Mouse (Mus musculus): Measurements from ENCODE around the gene D10Wsu102e. TPM values are rescaled to one million over a fixed set of nuclear protein-coding genes. Genes with fewer than 3 reads are reported as not detected.
"Not testable (repeated sequence)": the region's sequence is repeated elsewhere in the genome, so short reads cannot be mapped to it uniquely, and the experiment has no call there.

D10Wsu102e gene
- total RNA-seq, 4 experiments from 2014 or later, result 2.8 to 4.0 (median 3.4) TPM

GRCm38 (mm10) chr10:83345693-83346358 lies 14.2 kb upstream of the D10Wsu102e start:
- DNase-seq (ENCODE audit: low spot score in 2 of 2), result no peak

DNA sequence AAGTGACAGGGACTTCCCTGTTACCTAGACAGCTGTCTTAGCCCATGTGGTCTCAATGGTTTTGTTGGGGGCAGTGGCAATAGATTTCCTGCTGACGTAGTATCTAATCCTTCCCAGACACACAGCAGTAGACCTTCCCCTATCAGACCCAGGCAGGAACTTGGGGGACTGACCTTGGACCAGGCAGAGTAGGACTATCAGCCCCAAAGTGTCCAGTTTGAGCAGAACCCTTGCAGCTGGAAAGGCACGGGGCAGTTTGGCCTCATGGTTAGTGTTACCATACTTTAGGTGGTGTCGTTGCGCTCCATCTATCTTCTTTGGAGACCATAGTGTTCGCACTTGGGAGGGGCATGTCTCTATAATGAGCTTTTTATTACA lies 13.7 kb upstream of the D10Wsu102e start:
- DNase-seq (ENCODE audit: low spot score in 2 of 2), result no peak

DNA sequence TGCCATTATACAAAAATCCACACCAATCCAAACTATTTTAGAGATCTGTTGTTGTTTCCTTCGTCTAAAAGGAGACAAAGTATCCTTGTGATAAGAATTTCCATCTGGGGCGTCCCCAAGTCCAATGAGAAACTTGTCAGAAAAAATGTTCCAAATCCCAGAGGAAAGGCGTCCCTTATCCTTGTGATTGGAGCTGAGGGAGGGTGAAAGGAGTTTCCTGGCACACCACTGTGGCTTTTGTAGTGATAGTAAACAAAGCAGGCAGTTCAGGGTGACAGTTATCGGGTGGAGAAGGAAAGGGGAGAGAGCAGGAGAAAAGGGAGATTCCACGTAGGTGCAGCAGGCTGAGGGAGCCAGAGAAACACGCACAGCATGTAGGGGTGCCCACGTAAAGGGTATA lies 12.5 kb upstream of the D10Wsu102e start:
- no peak for DNase-seq (ENCODE audit: low spot score in 2 of 2)

- DNase-seq (ENCODE audit: low spot score in 2 of 2), result no peak
Observed at GRCm38 (mm10) chr10:83350689-83351088, 9.3 kb upstream of the D10Wsu102e start.

DNA sequence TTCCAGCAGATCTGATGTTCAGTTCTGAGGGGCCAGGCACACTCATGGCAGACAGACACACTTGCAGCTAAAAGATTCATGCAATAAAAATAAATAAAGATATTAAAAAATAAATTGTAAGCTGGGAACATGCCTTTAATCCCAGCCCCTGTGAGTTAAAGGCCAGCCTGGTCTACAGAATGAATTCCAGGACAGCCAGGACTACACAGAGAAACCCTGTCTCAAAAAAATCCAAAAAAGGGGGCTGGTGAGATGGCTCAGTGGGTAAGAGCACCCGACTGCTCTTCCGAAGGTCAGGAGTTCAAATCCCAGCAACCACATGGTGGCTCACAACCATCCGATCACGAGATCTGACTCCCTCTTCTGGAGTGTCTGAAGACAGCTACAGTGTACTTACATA lies 8.2 kb upstream of the D10Wsu102e start:
- DNase-seq (ENCODE audit: low spot score in 2 of 2), result not testable (repeated sequence)

- no peak for DNase-seq (ENCODE audit: low spot score in 2 of 2)
Observed at GRCm38 (mm10) chr10:83353680-83354332, 6.2 kb upstream of the D10Wsu102e start.

GRCm38 (mm10) chr10:83354333-83354719 lies 5.7 kb upstream of the D10Wsu102e start:
- DNase-seq (ENCODE audit: low spot score in 2 of 2), result no peak

DNA sequence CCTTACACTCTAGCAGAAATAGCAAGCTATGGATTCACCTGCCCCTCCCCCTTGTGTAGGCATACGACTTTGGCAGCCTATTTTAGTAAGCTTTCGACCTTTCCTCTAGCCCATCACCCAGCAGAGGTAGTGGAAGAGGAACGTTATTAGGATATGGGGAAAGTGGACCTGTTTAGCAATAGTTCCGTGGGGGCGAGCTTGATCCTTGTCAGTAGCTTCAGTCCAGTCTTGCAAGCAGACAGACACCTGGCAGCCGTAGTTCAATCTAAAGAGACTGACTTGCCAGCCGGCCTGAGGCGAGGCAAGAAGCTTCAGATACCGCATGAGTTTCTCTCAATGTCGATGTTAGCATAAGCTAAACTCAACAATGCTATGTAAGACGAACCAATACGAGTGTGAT lies 3.6 kb upstream of the D10Wsu102e start:
- DNase-seq (ENCODE audit: low spot score in 2 of 2), result no peak

DNA sequence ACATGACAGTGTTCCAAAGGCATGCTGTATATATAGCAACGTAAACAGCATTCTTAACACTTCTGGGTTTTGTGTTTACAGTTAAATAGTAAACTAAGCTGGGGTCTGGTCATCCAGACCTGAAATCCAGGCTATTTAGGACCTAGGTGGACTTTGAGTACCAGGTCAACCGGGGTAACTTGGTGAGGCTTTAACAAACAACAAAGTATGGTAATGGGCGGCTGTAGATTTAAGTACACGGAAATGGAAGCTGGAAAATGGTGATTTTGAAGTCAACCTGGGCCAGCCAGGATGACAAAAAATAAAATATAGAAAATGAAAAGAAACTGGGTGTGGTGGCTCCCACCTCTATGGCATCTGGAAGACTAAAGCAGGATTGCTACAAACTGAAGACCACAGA lies 570 bp upstream of the D10Wsu102e start:
- DNase-seq (ENCODE audit: low spot score in 2 of 2), result no peak

GRCm38 (mm10) chr10:83360356-83360755 lies 335 bp downstream of the D10Wsu102e start:
- no peak for DNase-seq (ENCODE audit: low spot score in 2 of 2)

DNA sequence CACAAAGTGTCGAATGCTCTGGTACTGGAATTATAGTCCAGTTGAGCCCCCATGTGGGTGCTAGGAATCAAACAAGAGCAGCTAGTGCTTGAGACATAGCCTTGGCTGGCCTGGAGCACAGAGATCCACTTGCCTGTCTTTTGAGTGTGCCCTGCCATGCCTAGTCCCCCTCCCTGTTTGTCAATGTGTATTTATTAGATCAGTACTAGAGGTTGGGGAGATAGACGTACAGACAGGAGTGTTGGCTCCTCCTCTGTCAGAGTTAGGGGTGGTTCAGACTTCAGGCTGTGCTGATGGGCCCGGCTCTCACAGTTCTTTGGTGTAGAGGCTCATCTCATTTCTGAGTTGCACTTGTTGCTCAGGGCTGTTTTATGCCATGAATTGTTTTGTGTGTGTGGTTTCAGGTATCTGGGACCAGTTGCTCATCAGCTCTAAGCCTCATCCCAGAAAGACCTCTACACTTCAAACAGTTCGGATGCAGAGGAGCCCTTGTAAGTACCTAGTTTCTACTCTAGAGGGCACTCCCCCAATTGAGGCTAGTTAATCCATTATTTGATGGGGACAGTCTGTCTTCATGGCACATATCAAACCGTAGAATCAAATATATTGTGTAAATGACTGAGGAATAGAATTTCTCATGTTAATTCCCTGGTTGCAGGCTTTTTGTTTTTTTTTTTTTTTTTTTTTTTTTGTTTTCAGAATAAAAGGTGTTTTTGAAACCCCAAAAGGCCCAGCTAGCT lies 1.8 kb downstream of the D10Wsu102e start:
- DNase-seq (ENCODE audit: low spot score in 2 of 2), result no peak

DNA sequence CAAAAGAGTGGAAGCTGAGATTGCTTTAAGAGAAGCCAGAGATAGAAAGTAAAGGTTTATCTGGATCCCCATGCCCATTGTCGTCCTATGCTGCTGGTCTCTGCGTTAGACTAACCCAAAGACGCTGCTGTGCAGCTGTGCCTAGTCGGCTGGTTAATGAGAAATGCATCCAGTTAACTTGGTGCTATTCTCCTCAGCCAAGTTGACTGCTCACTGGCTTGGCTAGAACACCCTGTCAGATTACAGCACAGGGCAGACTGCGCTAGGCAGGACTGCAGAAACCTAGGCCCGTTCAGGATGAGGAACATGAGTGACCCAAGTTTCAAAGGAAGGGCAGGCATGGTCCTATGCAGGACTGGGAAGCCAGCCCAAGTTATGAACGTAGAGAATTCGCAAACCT lies 3.4 kb downstream of the D10Wsu102e start:
- no peak for DNase-seq (ENCODE audit: low spot score in 2 of 2)

DNA sequence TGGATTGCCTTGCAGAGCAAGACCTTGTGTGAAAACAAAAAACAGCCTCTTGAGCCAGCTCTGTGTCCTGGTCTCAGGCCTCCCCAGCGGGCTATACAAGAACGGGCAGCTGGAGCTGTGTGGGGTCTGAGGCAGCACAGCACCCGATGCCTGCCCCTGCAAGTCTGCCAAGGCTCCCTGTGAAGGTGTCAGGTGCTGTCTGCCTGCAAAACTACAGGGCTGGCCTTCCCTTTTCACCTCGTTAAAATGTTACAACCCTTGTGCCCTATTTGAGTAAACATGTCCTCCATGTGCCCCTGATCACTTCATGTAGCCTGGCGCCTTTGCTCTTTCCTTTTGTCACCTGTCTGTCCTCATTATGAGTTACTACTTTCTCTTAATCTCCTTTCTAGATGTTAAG lies 8.9 kb downstream of the D10Wsu102e start:
- DNase-seq (ENCODE audit: low spot score in 2 of 2), result no peak

- no peak for DNase-seq (ENCODE audit: low spot score in 2 of 2)
Observed at GRCm38 (mm10) chr10:83374045-83374656, 14.1 kb downstream of the D10Wsu102e start.

GRCm38 (mm10) chr10:83375458-83375857 lies 15.4 kb downstream of the D10Wsu102e start:
- DNase-seq (ENCODE audit: low spot score in 2 of 2), result not testable (repeated sequence)

GRCm38 (mm10) chr10:83376911-83377682 lies 17.1 kb downstream of the D10Wsu102e start:
- DNase-seq (ENCODE audit: low spot score in 2 of 2), result no peak

- DNase-seq (ENCODE audit: low spot score in 2 of 2), result no peak
Observed at GRCm38 (mm10) chr10:83378083-83378833, 18.2 kb downstream of the D10Wsu102e start.

DNA sequence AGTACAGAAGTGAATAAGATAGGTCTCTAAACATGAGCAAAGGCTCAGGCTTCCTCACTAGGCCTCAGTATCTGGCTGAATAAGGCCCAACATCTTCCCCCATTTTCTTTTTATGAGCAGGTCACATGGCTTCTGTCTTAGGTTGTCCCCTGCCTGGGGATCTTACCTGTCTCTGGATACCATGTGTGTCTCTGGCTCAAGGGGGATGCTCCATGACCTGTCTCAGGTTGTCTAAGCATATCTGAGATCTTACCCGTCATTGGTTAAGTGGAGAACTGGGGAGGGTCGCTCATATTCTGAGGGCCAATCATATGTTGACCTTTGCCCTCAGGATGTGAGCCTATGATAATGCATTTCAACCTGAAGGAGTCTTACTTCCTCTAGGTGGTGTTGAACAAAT lies 20.5 kb downstream of the D10Wsu102e start:
- no peak for DNase-seq (ENCODE audit: low spot score in 2 of 2)

- no peak for DNase-seq (ENCODE audit: low spot score in 2 of 2)
Observed at GRCm38 (mm10) chr10:83382528-83382927, 22.5 kb downstream of the D10Wsu102e start.

GRCm38 (mm10) chr10:83382988-83383387 lies 23.0 kb downstream of the D10Wsu102e start:
- DNase-seq (ENCODE audit: low spot score in 2 of 2), result no peak

DNA sequence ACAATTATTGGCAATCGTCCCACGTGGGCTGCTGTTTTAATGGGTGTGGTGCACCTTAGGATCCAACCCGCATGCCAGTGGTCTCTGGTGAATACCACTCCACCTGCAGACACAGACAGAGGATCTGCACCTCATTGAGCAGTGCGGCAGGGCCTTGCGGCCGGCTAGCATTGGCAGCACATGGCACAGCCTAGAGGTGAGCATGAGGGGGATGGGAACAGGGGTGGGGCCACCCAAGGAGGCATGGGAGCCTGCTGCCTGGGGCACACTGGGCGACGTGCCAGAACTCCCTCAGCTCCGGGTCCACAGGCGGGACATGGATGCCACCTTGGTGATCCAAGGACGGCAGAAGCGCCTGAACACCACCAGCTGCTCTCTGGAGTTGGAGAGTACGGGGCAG lies 23.8 kb downstream of the D10Wsu102e start:
- no peak for DNase-seq (ENCODE audit: low spot score in 2 of 2)
